Mouse (Mus musculus) B cell, adult 67 days (primary cell): ENCODE results near the gene Vmn2r105. TPM values are rescaled to one million over a fixed set of nuclear protein-coding genes. Genes with fewer than 3 reads are reported as not detected.

Experiments
- total RNA-seq, 2 experiments: library from RNA; stranded (reverse); gene quantifications; 4 replicates each; pipeline ENCODE4 v1.2.4; 2023

Vmn2r105 gene
- total RNA-seq, result not detected

GRCm38 (mm10) chr17:20234952-20235351 lies at the start of gene Vmn2r105:
TSS of gene Vmn2r105 (minus strand) at chr17:20235052.

GRCm38 (mm10) chr17:20182997-20183396 lies 51.9 kb downstream of the Vmn2r105 start, which contains the start of gene Fpr-rs6:
TSS of gene Fpr-rs6 (minus strand) at chr17:20183097.

Other genes with a start within 250 kb of the Vmn2r105 start
- not detected for gene Vmn2r104, start 186.7 kb downstream of the Vmn2r105 start, total RNA-seq
- gene Fpr-rs7, start 120.8 kb downstream of the Vmn2r105 start, total RNA-seq, result not detected
- not detected for gene Fpr-rs6, start 52.0 kb downstream of the Vmn2r105 start, total RNA-seq
- not detected for gene Vmn2r106, start 50.5 kb upstream of the Vmn2r105 start, total RNA-seq
- gene Vmn2r107, start 110.2 kb upstream of the Vmn2r105 start, total RNA-seq, result not detected
- gene Vmn1r224, start 179.1 kb upstream of the Vmn2r105 start, total RNA-seq, result not detected
- under 1 TPM in 1 of 2 experiments, not detected in 1; 0.09 TPM for gene Vmn2r108, start 246.3 kb upstream of the Vmn2r105 start, total RNA-seq